Mouse (Mus musculus): Measurements from ENCODE around the gene Gm7029. TPM values are rescaled to one million over a fixed set of nuclear protein-coding genes. Genes with fewer than 3 reads are reported as not detected.

Gm7029 gene
- polyA plus RNA-seq, 2 experiments = not detected

DNA sequence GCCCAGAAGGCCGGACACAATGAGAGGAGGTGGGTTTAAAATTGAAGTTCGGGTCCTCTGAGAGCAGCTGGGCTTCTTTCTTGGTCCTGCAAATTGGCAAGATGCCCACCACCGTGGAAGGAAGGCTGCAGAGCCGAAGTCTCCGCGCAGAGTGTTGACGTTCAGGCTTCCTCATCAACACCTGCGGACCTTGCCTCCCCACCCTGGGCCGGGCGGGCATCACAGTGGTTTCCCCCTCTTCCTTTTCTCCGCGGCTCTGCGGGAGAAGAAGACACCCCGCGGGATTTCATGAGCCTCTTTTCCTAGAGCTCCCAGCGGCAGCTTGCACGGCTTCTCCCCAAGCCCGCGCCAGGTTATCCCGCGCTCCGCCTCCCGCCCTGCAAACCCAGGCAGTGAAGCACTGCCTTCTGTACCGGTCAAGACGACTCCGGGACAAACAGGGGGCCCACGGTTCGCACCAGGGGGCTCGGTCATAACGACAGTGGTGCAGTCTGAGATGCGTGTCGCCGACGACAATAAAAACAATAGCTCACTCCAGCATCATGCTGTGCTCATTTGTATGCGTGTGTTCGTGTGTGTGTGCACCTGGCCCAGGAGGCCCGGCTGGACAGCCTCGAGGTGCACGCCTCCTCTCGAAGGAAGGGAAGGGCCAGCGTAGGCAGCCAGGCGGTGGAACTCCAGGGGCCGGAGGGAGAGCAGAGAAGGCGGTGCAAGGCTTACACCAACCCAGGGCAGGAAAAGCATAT, 34.9 kb downstream of the Gm7029 start:
- no peak for TF ChIP-seq CTCF (IDR thresholded peaks at IDR 0.05; ENCODE audit: low read depth)
- no peak for TF ChIP-seq EP300 (IDR thresholded peaks at IDR 0.05; ENCODE audit: low read depth)
- Histone ChIP-seq H3K27me3 (ENCODE audit: control insufficient read depth, insufficient read depth, low read length) (no peaks in the 10 kb centered on the region), H3K4me2 (ENCODE audit: low read depth) (peak overlapping the region; percentile 98), H3K9ac (replicated peaks) (peak overlapping the region; percentile 98), H3K4me1 (replicated peaks; ENCODE audit: control insufficient read depth in 2 of 2, insufficient read depth in 2 of 2, low read length in 1 of 2) (peaks cover 14 to 17% of the 10 kb centered on the region in 2 experiments), H3K4me3 (ENCODE audit: insufficient read depth in 1 of 2, low read depth in 2 of 2, low read length in 2 of 2) (peak overlapping the region; percentile 73 to 97), H3K27ac (peak overlapping the region; percentile 87), H3K36me3 (replicated peaks; ENCODE audit: control insufficient read depth, insufficient read depth, low read depth) (peaks cover 20% of the 10 kb centered on the region), H3K9me3 (ENCODE audit: control insufficient read depth, low read length) (no peaks in the 10 kb centered on the region)
- WGBS (ENCODE audit: insufficient replicate concordance) = 1% methylated on average over 42 of the region's 44 CpGs
- peak; percentile 57 for ATAC-seq (ENCODE audit: insufficient read depth)
- no peak for DNase-seq (ENCODE audit: low read depth in 3 of 3, low spot score in 3 of 3)

DNA sequence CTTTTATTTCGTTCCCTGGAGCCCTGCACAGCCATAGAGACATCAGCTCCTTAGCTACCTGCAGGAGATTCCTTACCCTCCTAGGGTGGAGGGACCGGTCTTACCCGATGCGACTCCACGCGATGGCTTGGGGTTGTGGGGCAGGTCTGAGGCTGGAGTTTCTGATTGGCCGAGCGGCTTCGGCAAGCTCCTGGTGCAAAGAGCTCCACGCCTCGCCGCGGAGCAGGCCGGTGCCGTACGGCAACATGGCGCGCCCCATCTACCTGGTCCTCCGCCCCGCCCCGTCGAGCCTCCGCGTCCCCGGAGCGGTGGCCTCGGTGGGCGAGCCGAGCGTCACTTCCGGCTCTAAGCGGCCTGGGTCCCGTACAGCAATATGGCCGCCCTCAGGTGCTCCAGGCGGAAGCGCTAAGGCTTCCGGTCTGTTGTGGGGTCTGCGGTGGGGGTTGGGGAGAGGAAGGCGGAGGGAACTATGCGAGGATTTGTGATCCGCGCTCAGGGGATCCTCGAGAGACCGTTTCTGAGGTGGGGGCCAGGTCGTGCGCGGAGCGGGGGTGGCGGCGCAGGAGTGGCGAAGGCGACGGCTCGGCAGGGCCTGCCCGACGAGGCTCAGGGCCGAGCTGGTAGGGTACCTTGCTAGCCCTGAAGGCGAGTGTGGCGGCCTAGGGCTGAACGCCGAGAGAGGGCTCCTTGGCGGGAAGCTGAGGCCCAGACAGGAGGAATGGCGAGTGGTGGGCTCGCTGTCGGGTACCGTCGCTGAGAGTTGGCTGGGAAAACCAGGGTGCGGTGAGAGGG, 35.6 kb downstream of the Gm7029 start, which contains the start of gene Daxx:
TSS of gene Daxx (plus strand) at position 338 of the 792 bp plus-strand sequence.
- ATAC-seq (ENCODE audit: insufficient read depth) (peak; percentile 93), DNase-seq (ENCODE audit: low read depth in 3 of 3, low spot score in 3 of 3) (peak; percentile 92 to 93 (median 92))
- Histone ChIP-seq H3K9ac (replicated peaks) (peak within 1 kb of the TSS; percentile 98), H3K9me3 (ENCODE audit: control insufficient read depth, low read length) (no peaks in the 10 kb centered on the region), H3K4me1 (replicated peaks; ENCODE audit: control insufficient read depth in 2 of 2, insufficient read depth in 2 of 2, low read length in 1 of 2) (peaks cover 6 to 15% of the 10 kb centered on the region in 2 experiments), H3K4me3 (ENCODE audit: insufficient read depth in 1 of 2, low read depth in 2 of 2, low read length in 2 of 2) (peak within 1 kb of the TSS; percentile 73 to 97), H3K27me3 (ENCODE audit: control insufficient read depth, insufficient read depth, low read length) (no peaks in the 10 kb centered on the region), H3K4me2 (ENCODE audit: low read depth) (peak within 1 kb of the TSS; percentile 98), H3K36me3 (replicated peaks; ENCODE audit: control insufficient read depth, insufficient read depth, low read depth) (peaks cover 27% of the 10 kb centered on the region), H3K27ac (peak within 1 kb of the TSS; percentile 87)
- TF ChIP-seq CTCF (IDR thresholded peaks at IDR 0.05; ENCODE audit: low read depth) = no peak
- under 1% methylated on average over 68 of the region's 68 CpGs for WGBS (ENCODE audit: insufficient replicate concordance)

DNA sequence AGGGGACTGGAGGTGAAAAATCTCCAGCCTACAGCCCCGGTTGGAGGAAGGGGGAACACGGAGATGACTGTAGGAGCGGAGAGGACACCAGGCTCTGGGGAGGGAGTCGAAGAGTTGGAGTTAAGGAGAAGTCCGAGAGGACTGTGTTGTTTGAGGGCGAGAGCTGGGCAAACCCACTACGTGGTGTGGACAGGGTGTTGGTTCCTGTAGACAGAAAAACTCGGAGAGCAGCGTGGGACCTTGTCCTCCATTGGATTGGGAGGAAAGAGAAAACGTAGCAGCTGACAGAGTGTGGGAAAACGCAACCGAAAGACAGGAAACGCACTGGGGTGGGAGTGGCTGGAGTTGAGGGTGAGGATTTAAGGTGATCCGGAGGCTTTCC, 36.2 kb downstream of the Gm7029 start:
- WGBS (ENCODE audit: insufficient replicate concordance) = 0% methylated on average over 14 of the region's 14 CpGs
- Histone ChIP-seq H3K4me1 (replicated peaks; ENCODE audit: control insufficient read depth in 2 of 2, insufficient read depth in 2 of 2, low read length in 1 of 2) (peaks cover 7 to 15% of the 10 kb centered on the region in 2 experiments), H3K9ac (replicated peaks) (peak overlapping the region; percentile 98), H3K27ac (peak overlapping the region; percentile 87), H3K27me3 (ENCODE audit: control insufficient read depth, insufficient read depth, low read length) (no peaks in the 10 kb centered on the region), H3K4me2 (ENCODE audit: low read depth) (peak overlapping the region; percentile 98), H3K36me3 (replicated peaks; ENCODE audit: control insufficient read depth, insufficient read depth, low read depth) (peaks cover 27% of the 10 kb centered on the region), H3K9me3 (ENCODE audit: control insufficient read depth, low read length) (no peaks in the 10 kb centered on the region), H3K4me3 (ENCODE audit: insufficient read depth in 1 of 2, low read depth in 2 of 2, low read length in 2 of 2) (peak overlapping the region; percentile 73 to 97)
- ATAC-seq (ENCODE audit: insufficient read depth) = 0 out of 2 replicates have a peak, but pooled peaks have one; percentile 1
- no peak for TF ChIP-seq EP300 (IDR thresholded peaks at IDR 0.05; ENCODE audit: low read depth)
- TF ChIP-seq CTCF (IDR thresholded peaks at IDR 0.05; ENCODE audit: low read depth) = no peak
- no peak for DNase-seq (ENCODE audit: low read depth in 3 of 3, low spot score in 3 of 3)

DNA sequence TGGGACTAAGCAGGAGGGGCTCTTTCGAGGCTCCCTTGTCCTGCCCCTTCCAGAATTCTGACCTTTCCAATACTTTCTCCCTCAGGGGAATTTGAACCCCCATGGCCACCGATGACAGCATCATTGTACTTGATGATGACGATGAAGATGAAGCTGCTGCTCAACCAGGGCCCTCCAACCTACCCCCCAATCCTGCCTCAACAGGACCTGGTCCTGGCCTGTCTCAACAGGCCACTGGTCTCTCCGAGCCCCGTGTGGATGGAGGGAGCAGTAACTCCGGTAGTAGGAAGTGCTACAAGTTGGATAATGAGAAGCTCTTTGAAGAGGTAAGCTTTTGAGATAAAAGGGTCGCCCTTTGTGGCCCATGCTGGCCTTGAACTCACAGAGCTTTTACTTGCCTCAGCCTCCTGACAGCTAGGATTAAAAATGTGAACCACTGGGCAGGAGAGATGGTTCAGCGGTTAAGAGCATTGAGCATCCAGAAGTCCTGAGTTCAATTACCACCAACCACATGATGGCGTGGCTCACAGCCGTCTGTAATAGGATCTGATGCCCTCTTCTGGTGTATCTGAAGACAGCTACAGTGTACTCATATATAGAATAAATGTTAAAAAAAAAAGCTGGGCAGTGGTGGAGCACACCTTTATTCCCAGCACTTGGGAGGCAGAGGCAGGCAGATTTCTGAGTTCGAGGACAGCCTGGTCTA, 36.9 kb downstream of the Gm7029 start:
- DNase-seq (ENCODE audit: low read depth in 3 of 3, low spot score in 3 of 3) = no peak
- peak overlapping the region; percentile 98 for H3K4me2 ChIP-seq (ENCODE audit: low read depth)

More for the DNA sequence above, 36.9 kb downstream of the Gm7029 start:
- H3K27ac ChIP-seq = no peak overlapping the region
- peaks cover 27% of the 10 kb centered on the region for H3K36me3 ChIP-seq (replicated peaks; ENCODE audit: control insufficient read depth, insufficient read depth, low read depth)
- WGBS (ENCODE audit: insufficient replicate concordance) = 42% methylated on average over 11 of the region's 11 CpGs
- peaks cover 11 to 18% of the 10 kb centered on the region in 2 experiments for H3K4me1 ChIP-seq (replicated peaks; ENCODE audit: control insufficient read depth in 2 of 2, insufficient read depth in 2 of 2, low read length in 1 of 2)
- peak; percentile 52 for TF ChIP-seq CTCF (IDR thresholded peaks at IDR 0.05; ENCODE audit: low read depth)
- no peak for TF ChIP-seq EP300 (IDR thresholded peaks at IDR 0.05; ENCODE audit: low read depth)
- no peaks in the 10 kb centered on the region for H3K9me3 ChIP-seq (ENCODE audit: control insufficient read depth, low read length)
- H3K27me3 ChIP-seq (ENCODE audit: control insufficient read depth, insufficient read depth, low read length) = no peaks in the 10 kb centered on the region
- H3K4me3 ChIP-seq (ENCODE audit: insufficient read depth in 1 of 2, low read depth in 2 of 2, low read length in 2 of 2) = peak overlapping the region; percentile 73 to 97
- ATAC-seq (ENCODE audit: insufficient read depth) = no peak
- H3K9ac ChIP-seq (replicated peaks) = peak overlapping the region; percentile 98

Measured in liver, embryonic 14.5 days (tissue).